Mouse (Mus musculus) bone marrow macrophage, adult 2 months (primary cell): ENCODE measurements at regions not wholly inside any gene's neighbourhood (a gene's known extent, or its start where the extent isn't known, plus 50 kb on each side); places are given as distances from the start of the nearest gene placed in this dataset.

ENCODE experiments used
- CTCF ChIP-seq: IDR thresholded peaks from 2 replicates; pipeline ENCODE4 v1.5.1; 2012; ENCODE audit warnings: low read depth, mild to moderate bottlenecking, low read length, moderate library complexity
- POLR2A ChIP-seq: IDR thresholded peaks from 2 replicates; pipeline ENCODE4 v1.6.1; 2012; ENCODE audit warnings: mild to moderate bottlenecking, low read depth, low read length, borderline replicate concordance

DNA sequence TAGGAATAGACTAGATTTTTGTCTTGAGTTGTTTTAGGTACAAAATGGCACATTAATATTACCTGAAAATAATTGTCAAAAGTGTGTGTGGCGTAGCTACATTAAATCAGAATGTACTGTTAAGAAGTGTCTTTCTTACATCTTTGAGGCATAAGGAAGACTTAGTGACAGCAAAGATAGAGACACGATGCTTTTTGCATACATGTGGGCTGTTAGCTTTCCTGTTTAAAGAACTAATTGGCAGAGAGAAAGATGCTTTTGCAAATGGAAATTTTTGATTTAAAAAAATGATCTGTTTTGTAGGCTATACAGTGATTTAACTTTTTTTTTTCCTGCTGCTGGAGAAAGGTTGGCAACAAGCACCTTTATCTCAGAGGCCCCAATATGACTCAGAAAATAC lies 82.9 kb upstream of the Sstr4 start:
- TF ChIP-seq CTCF, result no peak
- no peak for TF ChIP-seq POLR2A
